Mouse (Mus musculus) mammary gland, adult 2 months (tissue): ENCODE measurements around the gene Krtap11-1. TPM values are rescaled to one million over a fixed set of nuclear protein-coding genes. Genes with fewer than 3 reads are reported as not detected.

Experiments used
- polyA plus RNA-seq: library from polyadenylated mRNA; depleted of rRNA; stranded (reverse); fragments of >200 nt; gene quantifications from 2 replicates; pipeline ENCODE4 v1.2.3, GENCODE M21; 2012; ENCODE audit warnings: low replicate concordance; rRNA removed

The Krtap11-1 gene
- not detected in 2 replicates for polyA plus RNA-seq

GRCm38 (mm10) chr16:89571083-89571482, at the start of gene Krtap11-1:
Krtap11-1 (minus strand) TSS chr16:89571183.

Other genes with a start within 250 kb of the Krtap11-1 start
- gene Krtap21-1, start 167.3 kb downstream of the Krtap11-1 start, polyA plus RNA-seq: not detected in 2 replicates
- gene Krtap6-2, start 151.1 kb downstream of the Krtap11-1 start, polyA plus RNA-seq: not detected in 2 replicates
- gene Krtap8-1, start 83.2 kb downstream of the Krtap11-1 start, polyA plus RNA-seq: not detected in 2 replicates
- gene Krtap7-1, start 62.9 kb downstream of the Krtap11-1 start, polyA plus RNA-seq: not detected in 2 replicates